ENCODE assay signal across 22 mouse cellular contexts in the genomic region with DNA sequence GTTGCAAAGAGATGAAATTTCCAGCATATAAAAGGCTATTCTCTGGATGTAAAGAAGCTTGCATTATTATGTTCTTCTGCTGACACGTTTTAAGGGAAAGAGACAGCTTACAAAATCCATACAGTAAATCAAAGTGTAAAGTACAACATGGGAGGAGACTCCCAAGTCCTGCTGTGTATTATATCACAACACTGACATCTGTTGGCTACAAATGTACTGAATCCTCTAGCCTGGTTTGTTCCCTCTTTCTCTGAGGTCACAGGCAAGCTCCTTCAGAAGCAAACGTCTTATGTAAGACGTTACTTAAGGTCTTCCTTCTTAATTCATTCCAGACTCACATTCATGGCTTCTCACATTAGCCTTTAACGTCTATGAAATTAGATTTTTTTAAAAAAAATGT. TPM values are rescaled to one million over a fixed set of nuclear protein-coding genes. Genes with fewer than 3 reads are reported as not detected.
DNase-seq lines count a peak whose midpoint lies in the region; ATAC-seq and TF ChIP-seq lines count a peak whose summit lies in the region.
"Had no signal": no experiment of that assay in that cellular context is flagged by ENCODE, and none has a peak within 500 bp of the region (broad histone marks: within the 10 kb centered on the region; RNA-seq: fewer than 3 reads in every experiment).

No protein-coding gene starts in this region.

- H3K4me3 ChIP-seq in hindbrain, postnatal 0 days (ENCODE audit: low read length) = no peak overlapping the region
- H3K4me3 ChIP-seq in hindbrain, embryonic 13.5 days = no peak overlapping the region
- H3K4me3 ChIP-seq in forebrain, embryonic 14.5 days (ENCODE audit: low read depth, low read length) = no peak overlapping the region
- no peak overlapping the region for H3K4me3 ChIP-seq in liver, embryonic 12.5 days
- H3K4me3 ChIP-seq: heart, embryonic 12.5 days; hindbrain, embryonic 10.5 days; intestine, embryonic 15.5 days; limb, embryonic 12.5 days; megakaryocyte, embryonic 14.5 days; neural tube, embryonic 12.5 days had no signal

- H3K36me3 ChIP-seq in hindbrain, postnatal 0 days (ENCODE audit: insufficient read depth, low read length) = no peaks in the 10 kb centered on the region
- no peaks in the 10 kb centered on the region for H3K36me3 ChIP-seq in hindbrain, embryonic 13.5 days
- no peaks in the 10 kb centered on the region for H3K36me3 ChIP-seq in forebrain, embryonic 14.5 days (ENCODE audit: control insufficient read depth, insufficient read depth, low read length)
- H3K36me3 ChIP-seq in liver, embryonic 12.5 days = no peaks in the 10 kb centered on the region
- H3K36me3 ChIP-seq: heart, embryonic 12.5 days; hindbrain, embryonic 10.5 days; intestine, embryonic 15.5 days; limb, embryonic 12.5 days; neural tube, embryonic 12.5 days had no signal

- DNase-seq in hindbrain, postnatal 0 days (ENCODE audit: low spot score) = peak; percentile 43
- DNase-seq in 3T3-L1 (ENCODE audit: low read depth, low spot score) (peak; percentile 24), MN1 (ENCODE audit: low spot score) (peak; percentile 25)
- no peak for DNase-seq in forebrain, embryonic 14.5 days (ENCODE audit: low spot score)
- DNase-seq in left cerebral cortex, postnatal 4 days = no peak
- DNase-seq: adrenal gland, postnatal 14 days; cerebellum, postnatal 25 days; gastrocnemius, postnatal 36 days; kidney, postnatal 25 days; lung, adult 18-20 months; retina, postnatal 1 day had no signal

- H3K9me3 ChIP-seq in hindbrain, postnatal 0 days (ENCODE audit: low read length) = no peaks in the 10 kb centered on the region
- H3K9me3 ChIP-seq in hindbrain, embryonic 13.5 days = no peaks in the 10 kb centered on the region
- H3K9me3 ChIP-seq in forebrain, embryonic 14.5 days (replicated peaks; ENCODE audit: control insufficient read depth, low read length) = no peaks in the 10 kb centered on the region
- H3K9me3 ChIP-seq in liver, embryonic 12.5 days (replicated peaks) = no peaks in the 10 kb centered on the region
- H3K9me3 ChIP-seq: heart, embryonic 12.5 days; hindbrain, embryonic 10.5 days; intestine, embryonic 15.5 days; limb, embryonic 12.5 days; megakaryocyte, embryonic 14.5 days; neural tube, embryonic 12.5 days had no signal

- ATAC-seq in hindbrain, postnatal 0 days = no peak
- ATAC-seq in hindbrain, embryonic 13.5 days (ENCODE audit: low FRiP score) = no peak
- peak; percentile 54; the same call in 1 of the 2 replicates for ATAC-seq in megakaryocyte, adult 5-6 weeks (ENCODE audit: poor library complexity, severe bottlenecking)
- ATAC-seq in forebrain, embryonic 14.5 days = no peak
- ATAC-seq in liver, embryonic 12.5 days = no peak
- ATAC-seq: intestine, embryonic 15.5 days had no signal

- no peaks in the 10 kb centered on the region for H3K4me1 ChIP-seq in hindbrain, postnatal 0 days (ENCODE audit: insufficient read depth, low read length)
- no peaks in the 10 kb centered on the region for H3K4me1 ChIP-seq in hindbrain, embryonic 13.5 days (replicated peaks)
- no peaks in the 10 kb centered on the region for H3K4me1 ChIP-seq in forebrain, embryonic 14.5 days (ENCODE audit: control insufficient read depth, insufficient read depth, low read length)
- H3K4me1 ChIP-seq in liver, embryonic 12.5 days = no peaks in the 10 kb centered on the region
- H3K4me1 ChIP-seq: heart, embryonic 12.5 days; hindbrain, embryonic 10.5 days; intestine, embryonic 15.5 days; limb, embryonic 12.5 days; megakaryocyte, embryonic 14.5 days; neural tube, embryonic 12.5 days had no signal

- H3K27ac ChIP-seq in hindbrain, postnatal 0 days = no peak overlapping the region
- H3K27ac ChIP-seq in hindbrain, embryonic 13.5 days = no peak overlapping the region
- no peak overlapping the region for H3K27ac ChIP-seq in forebrain, embryonic 14.5 days (ENCODE audit: low read depth, low read length)
- no peak overlapping the region for H3K27ac ChIP-seq in liver, embryonic 12.5 days
- H3K27ac ChIP-seq: hindbrain, embryonic 10.5 days; intestine, embryonic 15.5 days; limb, embryonic 12.5 days; neural tube, embryonic 12.5 days had no signal

- 53% methylated on average over 4 of the region's 4 CpGs for WGBS in hindbrain, postnatal 0 days
- WGBS in hindbrain, embryonic 13.5 days = 75% methylated on average over 4 of the region's 4 CpGs
- 65% methylated on average over 4 of the region's 4 CpGs for WGBS in forebrain, embryonic 14.5 days
- 41% methylated on average over 4 of the region's 4 CpGs for WGBS in liver, embryonic 12.5 days (ENCODE audit: insufficient replicate concordance)

- no peak overlapping the region for H3K9ac ChIP-seq in hindbrain, postnatal 0 days (replicated peaks; ENCODE audit: low read length)
- no peak overlapping the region for H3K9ac ChIP-seq in hindbrain, embryonic 13.5 days
- no peak overlapping the region for H3K9ac ChIP-seq in forebrain, embryonic 14.5 days (ENCODE audit: low read length)
- no peak overlapping the region for H3K9ac ChIP-seq in liver, embryonic 12.5 days
- H3K9ac ChIP-seq: heart, embryonic 12.5 days; intestine, embryonic 15.5 days; limb, embryonic 12.5 days; neural tube, embryonic 12.5 days had no signal

- no peak overlapping the region for H3K4me2 ChIP-seq in hindbrain, postnatal 0 days (ENCODE audit: low read depth, low read length)
- no peak overlapping the region for H3K4me2 ChIP-seq in hindbrain, embryonic 13.5 days
- no peak overlapping the region for H3K4me2 ChIP-seq in forebrain, embryonic 14.5 days (ENCODE audit: low read length)
- H3K4me2 ChIP-seq in liver, embryonic 12.5 days = no peak overlapping the region
- H3K4me2 ChIP-seq: heart, embryonic 12.5 days; intestine, embryonic 15.5 days; limb, embryonic 12.5 days; neural tube, embryonic 12.5 days had no signal

- no peaks in the 10 kb centered on the region for H3K27me3 ChIP-seq in hindbrain, postnatal 0 days (ENCODE audit: insufficient read depth, low read length)
- H3K27me3 ChIP-seq in hindbrain, embryonic 13.5 days = no peaks in the 10 kb centered on the region
- no peaks in the 10 kb centered on the region for H3K27me3 ChIP-seq in forebrain, embryonic 14.5 days (replicated peaks; ENCODE audit: control insufficient read depth, insufficient read depth, low read length)
- no peaks in the 10 kb centered on the region for H3K27me3 ChIP-seq in liver, embryonic 12.5 days (replicated peaks)
- H3K27me3 ChIP-seq: heart, embryonic 12.5 days; intestine, embryonic 15.5 days; limb, embryonic 12.5 days; megakaryocyte, embryonic 14.5 days; neural tube, embryonic 12.5 days had no signal

- TF ChIP-seq CTCF in hindbrain, postnatal 0 days (IDR thresholded peaks at IDR 0.05; ENCODE audit: low read depth) = peak; percentile 53

- intact Hi-C loops in left cerebral cortex, postnatal 4 days (cut with DNase I) = no loop called here

RNA-seq across cellular contexts. Expression of a gene that starts 15.8 kb away (rescaled TPM):
- 14.5 and 18.4 TPM in 2 replicates for total RNA-seq in hindbrain, postnatal 0 days (2014; rRNA removed)
- polyA plus RNA-seq in hindbrain, postnatal 0 days (2015; fragmentation: Nextera tagmentation; extraction: Ambion mirVana) = 21.4 and 21.8 TPM in 2 replicates
- 21.5 and 23.0 TPM in 2 replicates for polyA plus RNA-seq in hindbrain, embryonic 13.5 days (2015; fragmentation: Nextera tagmentation; extraction: Ambion mirVana)
- total RNA-seq in megakaryocyte, adult 5-6 weeks (2015) = 29.3 and 40.3 TPM in 2 replicates
- total RNA-seq in megakaryocyte, adult 5-6 weeks (2017) = 36.1 and 48.9 TPM in 2 replicates
- polyA plus RNA-seq in forebrain, embryonic 14.5 days (2014; fragmentation: Nextera tagmentation; extraction: Ambion mirVana) = 19.6 and 23.9 TPM in 2 replicates
- total RNA-seq in left cerebral cortex, postnatal 4 days (2021) = 10 to 100 TPM; 18.0 to 19.8 TPM
- 40.5 and 42.0 TPM in 2 replicates for polyA plus RNA-seq in liver, embryonic 12.5 days (2016; fragmentation: Nextera tagmentation; extraction: Ambion mirVana)

RNA-seq across cellular contexts. Expression of a gene that starts 41.4 kb away (rescaled TPM):
- total RNA-seq in hindbrain, postnatal 0 days (2014; rRNA removed) = 397 and 402 TPM in 2 replicates
- 458 and 482 TPM in 2 replicates for polyA plus RNA-seq in hindbrain, postnatal 0 days (2015; fragmentation: Nextera tagmentation; extraction: Ambion mirVana)
- 401 and 406 TPM in 2 replicates for polyA plus RNA-seq in hindbrain, embryonic 13.5 days (2015; fragmentation: Nextera tagmentation; extraction: Ambion mirVana)
- 68.1 and 109 TPM in 2 replicates for total RNA-seq in megakaryocyte, adult 5-6 weeks (2015)
- 48.1 and 70.7 TPM in 2 replicates for total RNA-seq in megakaryocyte, adult 5-6 weeks (2017)
- polyA plus RNA-seq in forebrain, embryonic 14.5 days (2014; fragmentation: Nextera tagmentation; extraction: Ambion mirVana) = 407 and 420 TPM in 2 replicates
- total RNA-seq in left cerebral cortex, postnatal 4 days (2021) = 100 to 1,000 TPM; 349 to 350 TPM
- 370 and 395 TPM in 2 replicates for polyA plus RNA-seq in liver, embryonic 12.5 days (2016; fragmentation: Nextera tagmentation; extraction: Ambion mirVana)

RNA-seq across cellular contexts. Expression of a gene that starts 45.6 kb away (rescaled TPM):
- not detected in 2 replicates for total RNA-seq in hindbrain, postnatal 0 days (2014; rRNA removed)
- not detected in 2 replicates for polyA plus RNA-seq in hindbrain, postnatal 0 days (2015; fragmentation: Nextera tagmentation; extraction: Ambion mirVana)
- not detected in 2 replicates for polyA plus RNA-seq in hindbrain, embryonic 13.5 days (2015; fragmentation: Nextera tagmentation; extraction: Ambion mirVana)
- total RNA-seq in megakaryocyte, adult 5-6 weeks (2015) = not detected in 2 replicates
- total RNA-seq in megakaryocyte, adult 5-6 weeks (2017) = not detected in 2 replicates
- polyA plus RNA-seq in forebrain, embryonic 14.5 days (2014; fragmentation: Nextera tagmentation; extraction: Ambion mirVana) = not detected in 2 replicates
- under 1 TPM in 1 of 2 experiments, not detected in 1; 0.36 TPM for total RNA-seq in left cerebral cortex, postnatal 4 days (2021)
- polyA plus RNA-seq in liver, embryonic 12.5 days (2016; fragmentation: Nextera tagmentation; extraction: Ambion mirVana) = 0.38 and 0.41 TPM in 2 replicates
- total RNA-seq: adrenal gland, postnatal 14 days; gastrocnemius, postnatal 36 days; layer of hippocampus, postnatal 25 days had no signal
- polyA plus RNA-seq: heart, embryonic 12.5 days; hindbrain, embryonic 10.5 days; intestine, embryonic 15.5 days; limb, embryonic 12.5 days; neural tube, embryonic 12.5 days; spleen, adult 2 months had no signal

RNA-seq across cellular contexts. Expression of a gene that starts 46.2 kb away (rescaled TPM):
- 15.7 and 20.2 TPM in 2 replicates for total RNA-seq in hindbrain, postnatal 0 days (2014; rRNA removed)
- 7.7 and 8.7 TPM in 2 replicates for polyA plus RNA-seq in hindbrain, postnatal 0 days (2015; fragmentation: Nextera tagmentation; extraction: Ambion mirVana)
- polyA plus RNA-seq in hindbrain, embryonic 13.5 days (2015; fragmentation: Nextera tagmentation; extraction: Ambion mirVana) = 12.0 and 13.8 TPM in 2 replicates
- total RNA-seq in megakaryocyte, adult 5-6 weeks (2015) = 4.2 and 4.8 TPM in 2 replicates
- 14.2 and 19.7 TPM in 2 replicates for total RNA-seq in megakaryocyte, adult 5-6 weeks (2017)
- 7.2 and 9.7 TPM in 2 replicates for polyA plus RNA-seq in forebrain, embryonic 14.5 days (2014; fragmentation: Nextera tagmentation; extraction: Ambion mirVana)
- 10 to 100 TPM; 13.4 to 13.6 TPM for total RNA-seq in left cerebral cortex, postnatal 4 days (2021)
- 5.5 and 6.7 TPM in 2 replicates for polyA plus RNA-seq in liver, embryonic 12.5 days (2016; fragmentation: Nextera tagmentation; extraction: Ambion mirVana)

Comparison
In these comparisons a context has a peak if more than half of its experiments do, and no peak if none do; other contexts are left out.
1. DNase-seq: peak in hindbrain, postnatal 0 days (single experiment), 3T3-L1 (single experiment) and MN1 (single experiment); none in forebrain, embryonic 14.5 days (single experiment) and left cerebral cortex, postnatal 4 days (single experiment).